29 mouse cellular contexts compared by ENCODE assay signal in the genomic region with DNA sequence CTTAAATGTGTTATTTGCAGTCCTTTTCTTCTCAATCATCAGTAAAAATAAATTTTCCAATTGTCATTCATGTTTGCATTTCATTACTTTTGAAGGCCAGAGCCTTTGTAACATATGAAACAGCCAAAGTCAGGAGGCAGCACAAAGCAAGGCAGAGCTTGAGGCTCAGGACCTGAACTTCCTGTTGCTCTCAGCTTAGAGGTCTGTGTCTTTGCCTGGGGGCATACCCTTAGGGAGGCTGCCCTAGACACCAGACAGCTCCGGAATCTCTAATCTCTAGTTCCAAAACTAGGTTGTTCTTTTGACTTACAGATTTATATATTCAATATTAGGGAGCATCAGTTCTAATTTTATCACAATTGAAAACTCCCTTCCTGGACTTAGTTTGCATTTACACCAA. TPM values are rescaled to one million over a fixed set of nuclear protein-coding genes. Genes with fewer than 3 reads are reported as not detected.
DNase-seq lines count a peak whose midpoint lies in the region; ATAC-seq and TF ChIP-seq lines count a peak whose summit lies in the region.
"Had no signal": no experiment of that assay in that cellular context is flagged by ENCODE, and none has a peak within 500 bp of the region (broad histone marks: within the 10 kb centered on the region; RNA-seq: fewer than 3 reads in every experiment).

No protein-coding gene starts in this region.

- no peaks in the 10 kb centered on the region; a peak in 2 of 4 replicates for H3K4me1 ChIP-seq in ES-E14 (ENCODE audit: control insufficient read depth in 2 of 2, insufficient read depth in 2 of 2, low read length in 2 of 2, poor library complexity in 1 of 2)
- H3K4me1 ChIP-seq in heart, embryonic 12.5 days (replicated peaks) = 0 out of 2 replicates have a peak, but pooled peaks cover 3% of the 10 kb centered on the region
- H3K4me1 ChIP-seq in heart, postnatal 0 days (ENCODE audit: control insufficient read depth, insufficient read depth) = no peaks in the 10 kb centered on the region
- no peaks in the 10 kb centered on the region for H3K4me1 ChIP-seq in hindbrain, embryonic 16.5 days (ENCODE audit: control insufficient read depth, insufficient read depth, low read depth, low read length)
- H3K4me1 ChIP-seq: embryonic facial prominence, embryonic 13.5 days; forebrain, embryonic 10.5 days; forebrain, embryonic 15.5 days; hindbrain, embryonic 10.5 days; intestine, embryonic 15.5 days; limb, embryonic 10.5 days; limb, embryonic 15.5 days; midbrain, embryonic 15.5 days; stomach, embryonic 15.5 days had no signal

- no peaks in the 10 kb centered on the region for H3K27me3 ChIP-seq in heart, embryonic 12.5 days (replicated peaks)
- H3K27me3 ChIP-seq in heart, postnatal 0 days (ENCODE audit: control insufficient read depth, insufficient read depth, low read length) = no peaks in the 10 kb centered on the region
- no peaks in the 10 kb centered on the region for H3K27me3 ChIP-seq in hindbrain, embryonic 16.5 days (replicated peaks; ENCODE audit: control insufficient read depth, insufficient read depth, low read length)
- H3K27me3 ChIP-seq: embryonic facial prominence, embryonic 13.5 days; forebrain, embryonic 15.5 days; intestine, embryonic 15.5 days; limb, embryonic 15.5 days; midbrain, embryonic 15.5 days; stomach, embryonic 15.5 days had no signal

- H3K27ac ChIP-seq in ES-E14 (ENCODE audit: insufficient read depth, low read depth, low read length, poor library complexity, severe bottlenecking) = no peak overlapping the region
- H3K27ac ChIP-seq in heart, embryonic 12.5 days (ENCODE audit: poor library complexity, severe bottlenecking) = peak overlapping the region; percentile 61
- peak overlapping the region; percentile 46 for H3K27ac ChIP-seq in heart, postnatal 0 days (ENCODE audit: low read depth)
- no peak overlapping the region for H3K27ac ChIP-seq in hindbrain, embryonic 16.5 days (ENCODE audit: low read depth, low read length)
- H3K27ac ChIP-seq: embryonic facial prominence, embryonic 13.5 days; forebrain, embryonic 10.5 days; forebrain, embryonic 15.5 days; hindbrain, embryonic 10.5 days; hindbrain, postnatal 0 days; intestine, embryonic 15.5 days; limb, embryonic 10.5 days; liver, embryonic 14.5 days; macrophage; midbrain, embryonic 15.5 days; stomach, embryonic 15.5 days had no signal

- in situ Hi-C loops in ES-E14 (cut with MboI; ENCODE audit: low sequenced_read_pairs in 2 of 2, unreplicated experiment in 2 of 2) = no loop called here

- no peak for TF ChIP-seq CTCF in heart, postnatal 0 days (IDR thresholded peaks at IDR 0.05; ENCODE audit: low read depth)

- no peaks in the 10 kb centered on the region for H3K36me3 ChIP-seq in ES-E14 (ENCODE audit: control insufficient read depth, insufficient read depth, low read length, poor library complexity, severe bottlenecking)
- no peaks in the 10 kb centered on the region for H3K36me3 ChIP-seq in heart, embryonic 12.5 days
- no peaks in the 10 kb centered on the region for H3K36me3 ChIP-seq in heart, postnatal 0 days (replicated peaks; ENCODE audit: control insufficient read depth, insufficient read depth, low read length)
- H3K36me3 ChIP-seq in hindbrain, embryonic 16.5 days (ENCODE audit: control insufficient read depth, insufficient read depth, low read length) = no peaks in the 10 kb centered on the region
- H3K36me3 ChIP-seq: embryonic facial prominence, embryonic 13.5 days; forebrain, embryonic 10.5 days; forebrain, embryonic 15.5 days; G1E; hindbrain, embryonic 10.5 days; intestine, embryonic 15.5 days; limb, embryonic 10.5 days; limb, embryonic 15.5 days; midbrain, embryonic 15.5 days; stomach, embryonic 15.5 days had no signal

- 0 out of 2 replicates have a peak overlapping the region, but pooled peaks have one; percentile 15 for H3K4me2 ChIP-seq in heart, embryonic 12.5 days
- H3K4me2 ChIP-seq in heart, postnatal 0 days (ENCODE audit: low read depth, low read length) = 0 out of 2 replicates have a peak overlapping the region, but pooled peaks have one; percentile 11
- H3K4me2 ChIP-seq in hindbrain, embryonic 16.5 days (ENCODE audit: low read length) = no peak overlapping the region
- H3K4me2 ChIP-seq: embryonic facial prominence, embryonic 13.5 days; forebrain, embryonic 15.5 days; intestine, embryonic 15.5 days; limb, embryonic 15.5 days; midbrain, embryonic 15.5 days; stomach, embryonic 15.5 days had no signal

- H3K4me3 ChIP-seq in ES-E14 (ENCODE audit: insufficient read depth in 1 of 2, low read depth in 1 of 2, low read length in 2 of 2, poor library complexity in 1 of 2, severe bottlenecking in 1 of 2) = no peak overlapping the region
- H3K4me3 ChIP-seq in heart, embryonic 12.5 days = no peak overlapping the region
- no peak overlapping the region for H3K4me3 ChIP-seq in heart, postnatal 0 days (ENCODE audit: low read depth, low read length)
- no peak overlapping the region for H3K4me3 ChIP-seq in hindbrain, embryonic 16.5 days (ENCODE audit: low read length)
- H3K4me3 ChIP-seq: embryonic facial prominence, embryonic 13.5 days; forebrain, embryonic 10.5 days; forebrain, embryonic 15.5 days; hindbrain, embryonic 10.5 days; intestine, embryonic 15.5 days; limb, embryonic 10.5 days; limb, embryonic 15.5 days; midbrain, embryonic 15.5 days; stomach, embryonic 15.5 days had no signal

- H3K9ac ChIP-seq in ES-E14 (ENCODE audit: insufficient read depth, low read depth, low read length, poor library complexity, severe bottlenecking) = no peak overlapping the region
- H3K9ac ChIP-seq in heart, embryonic 12.5 days = no peak overlapping the region
- H3K9ac ChIP-seq in heart, postnatal 0 days (replicated peaks; ENCODE audit: low read depth, low read length) = no peak overlapping the region
- no peak overlapping the region for H3K9ac ChIP-seq in hindbrain, embryonic 16.5 days (ENCODE audit: low read depth, low read length)
- H3K9ac ChIP-seq: embryonic facial prominence, embryonic 13.5 days; forebrain, embryonic 15.5 days; intestine, embryonic 15.5 days; limb, embryonic 15.5 days; liver, embryonic 14.5 days; midbrain, embryonic 15.5 days; stomach, embryonic 15.5 days had no signal

- no peaks in the 10 kb centered on the region for H3K9me3 ChIP-seq in ES-E14 (ENCODE audit: control insufficient read depth, insufficient read depth, low read depth, low read length)
- no peaks in the 10 kb centered on the region for H3K9me3 ChIP-seq in heart, embryonic 12.5 days (replicated peaks)
- no peaks in the 10 kb centered on the region for H3K9me3 ChIP-seq in heart, postnatal 0 days (replicated peaks; ENCODE audit: control insufficient read depth, low read length)
- no peaks in the 10 kb centered on the region for H3K9me3 ChIP-seq in hindbrain, embryonic 16.5 days (ENCODE audit: control insufficient read depth, low read length)
- H3K9me3 ChIP-seq: embryonic facial prominence, embryonic 13.5 days; forebrain, embryonic 10.5 days; forebrain, embryonic 15.5 days; G1E; hindbrain, embryonic 10.5 days; intestine, embryonic 15.5 days; limb, embryonic 10.5 days; limb, embryonic 15.5 days; midbrain, embryonic 15.5 days; stomach, embryonic 15.5 days had no signal

- peak; percentile 26 to 30 for DNase-seq in heart, adult 18-20 months
- no peak for DNase-seq in heart, postnatal 14 days
- DNase-seq in ES-E14 (ENCODE audit: low read depth, low spot score) = peak; percentile 37
- DNase-seq in heart, postnatal 0 days (ENCODE audit: low spot score) = no peak
- no peak for DNase-seq in adrenal gland, adult 18-20 months (ENCODE audit: low spot score in 2 of 2)
- no peak for DNase-seq in layer of hippocampus, postnatal 10 days (ENCODE audit: low spot score in 2 of 2)
- DNase-seq: adrenal gland, postnatal 25 days; cerebellum, adult 11-12 months; cerebellum, adult 9-11 months; kidney, adult 2 months; kidney, postnatal 36 days; lung, adult 2 months; lung, postnatal 10 days; right cerebral cortex, postnatal 25 days had no signal

- TF ChIP-seq EP300 in heart, postnatal 0 days (IDR thresholded peaks at IDR 0.05; ENCODE audit: low read depth) = no peak

- 0 out of 2 replicates have a peak, but pooled peaks have one; percentile 64 for ATAC-seq in heart, embryonic 12.5 days (ENCODE audit: insufficient number of reproducible peaks, low FRiP score)
- peak; percentile 66 for ATAC-seq in heart, postnatal 0 days (ENCODE audit: insufficient read depth, low read depth)
- no peak for ATAC-seq in hindbrain, embryonic 16.5 days
- ATAC-seq: forebrain, embryonic 15.5 days; hindbrain, postnatal 0 days; intestine, embryonic 15.5 days; midbrain, embryonic 15.5 days had no signal

- intact Hi-C loops in heart, postnatal 14 days (cut with DNase I) = no loop called here

- 50% methylated on average over 1 of the region's 1 CpGs for WGBS in heart, embryonic 12.5 days
- WGBS in heart, postnatal 0 days = 42% methylated on average over 1 of the region's 1 CpGs
- WGBS in hindbrain, embryonic 16.5 days = 79% methylated on average over 1 of the region's 1 CpGs

TF ChIP-seq in ES-E14, 5 proteins besides CTCF, POLR2A, EP300 and RAD21:
- TF ChIP-seq HCFC1 (IDR thresholded peaks at IDR 0.05; ENCODE audit: borderline replicate concordance, insufficient read depth, low read length) (no peak), MAFK (IDR thresholded peaks at IDR 0.05; ENCODE audit: insufficient read depth, low read depth, low read length) (no peak), CHD2 (IDR thresholded peaks at IDR 0.05; ENCODE audit: low read depth, low read length) (no peak), ZC3H11A (IDR thresholded peaks at IDR 0.05; ENCODE audit: borderline replicate concordance, low read depth, low read length) (no peak), ZNF384 (IDR thresholded peaks at IDR 0.05; ENCODE audit: low read depth, low read length) (no peak)

RNA-seq across cellular contexts. Expression of a gene that starts 17.9 kb away (rescaled TPM):
- 10 to 100 TPM; 29.2 to 29.8 TPM for total RNA-seq in heart, adult 18-20 months (2021)
- 10 to 100 TPM; 33.4 to 35.3 TPM for total RNA-seq in heart, postnatal 14 days (2021)
- 23.7 and 27.7 TPM in 2 replicates for total RNA-seq in ES-E14 (2012; rRNA removed)
- polyA plus RNA-seq in heart, embryonic 12.5 days (2016; fragmentation: Nextera tagmentation; extraction: Ambion mirVana) = 47.5 and 48.5 TPM in 2 replicates
- total RNA-seq in heart, postnatal 0 days (2014; rRNA removed; ENCODE audit: low replicate concordance) = 37.8 and 38.8 TPM in 2 replicates
- polyA plus RNA-seq in heart, postnatal 0 days (2015; fragmentation: Nextera tagmentation; extraction: Ambion mirVana) = 31.2 and 34.8 TPM in 2 replicates
- total RNA-seq in adrenal gland, adult 18-20 months (2021) = 10 to 100 TPM; 17.1 to 19.2 TPM
- 10 to 100 TPM; 60.6 to 61.8 TPM for total RNA-seq in layer of hippocampus, postnatal 10 days (2021)
- 59.4 and 66.3 TPM in 2 replicates for polyA plus RNA-seq in hindbrain, embryonic 16.5 days (2015; fragmentation: Nextera tagmentation; extraction: Ambion mirVana)

Comparison
In these comparisons a context has a peak if more than half of its experiments do, and no peak if none do; other contexts are left out.
1. DNase-seq: peak in heart, adult 18-20 months (2 of 2) and ES-E14 (single experiment); none in heart, postnatal 14 days (0 of 2), heart, postnatal 0 days (single experiment), adrenal gland, adult 18-20 months (0 of 2) and layer of hippocampus, postnatal 10 days (0 of 2).
2. H3K27ac ChIP-seq: peak in heart, embryonic 12.5 days (single experiment) and heart, postnatal 0 days (single experiment); none in ES-E14 (single experiment) and hindbrain, embryonic 16.5 days (single experiment).